Mouse (Mus musculus) MEL (cell line): ENCODE measurements at regions not wholly inside any gene's neighbourhood (a gene's known extent, or its start where the extent isn't known, plus 50 kb on each side); places are given as distances from the start of the nearest gene placed in this dataset.

Experiments used
- DNase-seq: peaks from one replicate; pipeline ENCODE4 v3.0.0; 2011; ENCODE audit warnings: low read depth, low spot score
- H3K27ac ChIP-seq: 2 replicates; pipeline ENCODE4 v1.5.1; 2012; ENCODE audit warnings: low read depth, mild to moderate bottlenecking, control low read depth, low read length, moderate library complexity; ENCODE audit not compliant: control insufficient read depth
- H3K27me3 ChIP-seq, 2 experiments: fragments of 150-350 bp in 1 of 2; sonication (generic) in 1 of 2; 2 replicates each; pipeline ENCODE4 v1.6.1; 2012; ENCODE audit warnings: low read length in 2 of 2, mild to moderate bottlenecking in 2 of 2, improper control_type of control experiment in 1 of 2, moderate library complexity in 1 of 2; ENCODE audit not compliant: insufficient read depth in 2 of 2, control insufficient read depth in 1 of 2
- H3K36me3 ChIP-seq, 2 experiments: 2 replicates each; pipeline ENCODE4 v1.6.1; 2012 to 2014; ENCODE audit warnings: low read length in 2 of 2, improper control_type of control experiment in 1 of 2, inconsistent platforms in 1 of 2, mild to moderate bottlenecking in 1 of 2; ENCODE audit not compliant: insufficient read depth in 2 of 2, control insufficient read depth in 1 of 2
- H3K4me1 ChIP-seq, 2 experiments: fragments of 150-350 bp in 1 of 2; sonication (generic) in 1 of 2; 2 replicates each; pipeline ENCODE4 v1.6.1; 2012; ENCODE audit warnings: low read length in 2 of 2, improper control_type of control experiment in 1 of 2, mild to moderate bottlenecking in 1 of 2; ENCODE audit not compliant: insufficient read depth in 2 of 2, control insufficient read depth in 1 of 2
- H3K4me3 ChIP-seq, 2 experiments: fragments of 150-350 bp in 1 of 2; sonication (generic) in 1 of 2; 2 replicates each; pipeline ENCODE4 v1.5.1; 2012; ENCODE audit warnings: low read depth in 2 of 2, low read length in 2 of 2, mild to moderate bottlenecking in 2 of 2, moderate library complexity in 2 of 2, control low read depth in 1 of 2, improper control_type of control experiment in 1 of 2; ENCODE audit not compliant: control insufficient read depth in 1 of 2, insufficient read depth in 1 of 2
- H3K79me2 ChIP-seq: 2 replicates; pipeline ENCODE4 v1.6.1; 2012; ENCODE audit warnings: mild to moderate bottlenecking, low read length, moderate library complexity; ENCODE audit not compliant: control insufficient read depth, poor library complexity, insufficient read depth
- H3K9ac ChIP-seq: 2 replicates; pipeline ENCODE4 v1.6.1; 2012; ENCODE audit warnings: low read depth, mild to moderate bottlenecking, control low read depth, low read length, moderate library complexity; ENCODE audit not compliant: control insufficient read depth, poor library complexity, severe bottlenecking
- H3K9me3 ChIP-seq: fragments of 150-350 bp; sonication (generic); replicated peaks from 2 replicates; pipeline ENCODE4 v1.6.1; 2012; ENCODE audit warnings: mild to moderate bottlenecking, low read length, improper control_type of control experiment, moderate library complexity; ENCODE audit not compliant: insufficient read depth
- CHD1 ChIP-seq: IDR thresholded peaks from 2 replicates; pipeline ENCODE4 v1.6.1; 2012; ENCODE audit warnings: low read depth, mild to moderate bottlenecking, inconsistent platforms, low read length, improper control_type of control experiment
- CHD2 ChIP-seq: IDR thresholded peaks from 2 replicates; pipeline ENCODE4 v1.6.1; 2011; ENCODE audit warnings: low read length, improper control_type of control experiment
- EP300 ChIP-seq, 2 experiments: IDR thresholded peaks; 2 replicates each; pipeline ENCODE4 v1.6.1; 2011; ENCODE audit warnings: improper control_type of control experiment in 2 of 2, low read length in 2 of 2, low read depth in 1 of 2, mild to moderate bottlenecking in 1 of 2
- ETS1 ChIP-seq: IDR thresholded peaks from 2 replicates; pipeline ENCODE4 v1.6.1; 2012; ENCODE audit warnings: low read depth, mild to moderate bottlenecking, inconsistent platforms, low read length, improper control_type of control experiment, moderate library complexity
- HCFC1 ChIP-seq: IDR thresholded peaks from 2 replicates; pipeline ENCODE4 v1.6.1; 2012; ENCODE audit warnings: low read depth, mild to moderate bottlenecking, inconsistent platforms, low read length, improper control_type of control experiment, moderate library complexity
- MEF2A ChIP-seq: IDR thresholded peaks from 2 replicates; pipeline ENCODE4 v1.6.1; 2014; ENCODE audit warnings: low read depth, mild to moderate bottlenecking, inconsistent platforms, low read length, improper control_type of control experiment; ENCODE audit not compliant: poor library complexity, insufficient replicate concordance, severe bottlenecking; ENCODE audit errors: extremely low read depth
- MYC ChIP-seq: IDR thresholded peaks from 2 replicates; pipeline ENCODE4 v1.6.1; 2011; ENCODE audit warnings: low read depth, mild to moderate bottlenecking, low read length, improper control_type of control experiment, moderate library complexity
- POLR2AphosphoS2 ChIP-seq: IDR thresholded peaks from 2 replicates; pipeline ENCODE4 v1.6.1; 2011; ENCODE audit warnings: low read length, improper control_type of control experiment
- RCOR1 ChIP-seq: IDR thresholded peaks from 2 replicates; pipeline ENCODE4 v1.6.1; 2012; ENCODE audit warnings: low read depth, mild to moderate bottlenecking, inconsistent platforms, low read length, improper control_type of control experiment
- TBP ChIP-seq: IDR thresholded peaks from 2 replicates; pipeline ENCODE4 v1.8.0; 2011; ENCODE audit warnings: low read depth, low read length, improper control_type of control experiment
- TCF12 ChIP-seq: IDR thresholded peaks from 2 replicates; pipeline ENCODE4 v1.6.1; 2014; ENCODE audit warnings: low read depth, mild to moderate bottlenecking, inconsistent platforms, low read length, improper control_type of control experiment, moderate library complexity
- USF1 ChIP-seq: IDR thresholded peaks from 2 replicates; pipeline ENCODE4 v1.6.1; 2014; ENCODE audit warnings: low read depth, mild to moderate bottlenecking, inconsistent platforms, low read length, improper control_type of control experiment, moderate library complexity
- ZC3H11A ChIP-seq: IDR thresholded peaks from 2 replicates; pipeline ENCODE4 v1.6.1; 2012; ENCODE audit warnings: low read depth, mild to moderate bottlenecking, inconsistent platforms, low read length, improper control_type of control experiment
- ZKSCAN1 ChIP-seq: IDR thresholded peaks from 2 replicates; pipeline ENCODE4 v1.6.1; 2012; ENCODE audit warnings: low read depth, mild to moderate bottlenecking, inconsistent platforms, low read length, improper control_type of control experiment, moderate library complexity
- ZMIZ1 ChIP-seq: IDR thresholded peaks from 2 replicates; pipeline ENCODE4 v1.6.1; 2012; ENCODE audit warnings: low read depth, mild to moderate bottlenecking, inconsistent platforms, low read length, improper control_type of control experiment, moderate library complexity
- ZNF384 ChIP-seq: IDR thresholded peaks from 2 replicates; pipeline ENCODE4 v1.6.1; 2012; ENCODE audit warnings: low read depth, mild to moderate bottlenecking, inconsistent platforms, low read length, improper control_type of control experiment

GRCm38 (mm10) chr9:118204456-118204855, 54.5 kb upstream of the Cmc1 start:
- Histone ChIP-seq H3K4me1 (no peaks in the 10 kb centered on the region), H3K9me3 (no peaks in the 10 kb centered on the region), H3K4me3 (no peak overlapping the region), H3K27me3 (no peaks in the 10 kb centered on the region), H3K36me3 (no peaks in the 10 kb centered on the region), H3K79me2 (no peaks in the 10 kb centered on the region), H3K9ac (no peak overlapping the region), H3K27ac (no peak overlapping the region)
- DNase-seq = no peak
- TF ChIP-seq RCOR1 (no peak), ZC3H11A (no peak), TBP (no peak), TCF12 (no peak), ETS1 (no peak), ZNF384 (no peak)

DNA sequence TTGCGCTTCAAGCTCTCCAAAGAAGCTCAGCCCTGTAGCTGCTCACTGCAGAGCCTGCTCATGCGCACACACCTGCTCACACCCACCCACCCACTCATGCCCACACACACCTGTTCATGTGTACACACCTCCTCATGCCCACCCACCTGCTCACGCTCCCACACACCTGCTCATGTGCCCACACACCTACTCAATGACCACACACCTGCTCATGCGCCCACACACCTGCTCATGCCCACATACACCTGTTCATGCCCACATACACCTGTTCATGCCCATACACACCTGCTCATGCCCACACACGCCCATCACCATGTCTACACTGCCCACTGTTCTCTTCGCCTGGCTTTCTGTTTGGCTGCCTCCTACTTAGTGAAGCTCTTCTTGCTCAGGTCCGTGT, 56.5 kb upstream of the Cmc1 start:
- Histone ChIP-seq H3K4me3 (no peak overlapping the region), H3K4me1 (no peaks in the 10 kb centered on the region), H3K27me3 (no peaks in the 10 kb centered on the region)
- no peak for DNase-seq
- TF ChIP-seq MEF2A (no peak), HCFC1 (no peak), POLR2AphosphoS2 (no peak), ZKSCAN1 (no peak), CHD1 (no peak), CHD2 (no peak), RCOR1 (no peak), EP300 (IDR thresholded peaks at IDR 0.05; ENCODE audit: low read depth in 1 of 2, low read length in 2 of 2) (no peak), USF1 (no peak), ZMIZ1 (no peak), ZNF384 (no peak), MYC (no peak)
- TF ChIP-seq, all 39 proteins: peak for 0
- H3K27ac ChIP-seq = no peak overlapping the region
- H3K9ac ChIP-seq = no peak overlapping the region
- H3K36me3 ChIP-seq = no peaks in the 10 kb centered on the region
- H3K9me3 ChIP-seq = no peaks in the 10 kb centered on the region
- H3K79me2 ChIP-seq = no peaks in the 10 kb centered on the region
